Mouse (Mus musculus): Measurements from ENCODE around the gene Noct.
A peak's percentile ranks its signal among the peaks of the same experiment; 100 is the strongest.
"Not testable (repeated sequence)": the region's sequence is repeated elsewhere in the genome, so short reads cannot be mapped to it uniquely, and the experiment has no call there.

Gene Noct

GRCm38 (mm10) chr3:51206521-51206920 lies 17.7 kb upstream of the Noct start:
- no peak for DNase-seq

- DNase-seq: no peak
Measured at GRCm38 (mm10) chr3:51208633-51209032, 15.6 kb upstream of the Noct start.

- DNase-seq: no peak
Measured at GRCm38 (mm10) chr3:51209503-51210314, 14.5 kb upstream of the Noct start.

- DNase-seq: no peak
Measured at GRCm38 (mm10) chr3:51210485-51210884, 13.8 kb upstream of the Noct start.

GRCm38 (mm10) chr3:51213111-51213510 lies 11.1 kb upstream of the Noct start:
- DNase-seq: no peak

GRCm38 (mm10) chr3:51215681-51216080 lies 8.6 kb upstream of the Noct start:
- no peak for DNase-seq

DNA sequence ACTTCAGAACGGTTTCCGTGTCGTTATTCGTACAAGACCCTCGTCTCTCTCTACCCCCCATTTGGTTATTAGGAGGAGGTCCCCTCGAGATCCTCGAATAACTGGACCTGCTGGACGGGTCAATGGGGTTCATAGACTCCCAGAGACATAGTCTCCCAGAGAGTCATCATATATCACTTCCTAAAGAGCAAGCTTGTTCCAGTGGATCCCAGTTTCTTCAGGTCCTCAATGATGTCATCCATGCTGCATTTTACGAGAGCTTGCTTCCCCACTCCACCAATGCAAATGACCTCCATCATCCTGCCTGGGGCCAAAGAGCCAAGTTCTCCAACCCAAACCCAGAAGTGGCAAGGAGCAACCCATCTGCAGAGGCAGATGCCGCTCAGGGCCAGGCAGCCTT lies 7.9 kb upstream of the Noct start:
- DNase-seq: not testable (repeated sequence)

- not testable (repeated sequence) for DNase-seq
Measured at GRCm38 (mm10) chr3:51218385-51218784, 5.9 kb upstream of the Noct start.

GRCm38 (mm10) chr3:51219213-51219612 lies 5.0 kb upstream of the Noct start:
- DNase-seq: no peak

DNA sequence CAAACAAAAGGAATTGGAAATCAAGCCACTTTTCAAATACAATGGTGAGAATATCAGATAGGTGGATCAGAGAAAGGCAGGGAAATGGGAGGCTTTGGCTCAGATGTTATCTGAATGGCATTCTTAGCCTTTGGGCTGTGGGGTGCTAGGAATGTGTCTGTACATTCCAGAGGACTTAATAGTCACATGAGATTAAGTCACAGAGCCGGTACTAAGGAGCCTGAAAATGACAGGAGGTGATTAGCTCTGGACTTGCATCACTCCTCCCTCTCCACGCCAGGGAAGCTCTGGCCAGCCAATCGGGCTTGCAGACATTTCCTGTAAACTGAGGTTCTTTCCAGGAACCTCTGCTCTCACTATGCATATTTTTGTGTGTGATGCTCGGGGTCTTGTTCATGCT lies 3.4 kb upstream of the Noct start:
- DNase-seq: no peak

- no peak for DNase-seq
Measured at GRCm38 (mm10) chr3:51221847-51222246, 2.4 kb upstream of the Noct start.

DNA sequence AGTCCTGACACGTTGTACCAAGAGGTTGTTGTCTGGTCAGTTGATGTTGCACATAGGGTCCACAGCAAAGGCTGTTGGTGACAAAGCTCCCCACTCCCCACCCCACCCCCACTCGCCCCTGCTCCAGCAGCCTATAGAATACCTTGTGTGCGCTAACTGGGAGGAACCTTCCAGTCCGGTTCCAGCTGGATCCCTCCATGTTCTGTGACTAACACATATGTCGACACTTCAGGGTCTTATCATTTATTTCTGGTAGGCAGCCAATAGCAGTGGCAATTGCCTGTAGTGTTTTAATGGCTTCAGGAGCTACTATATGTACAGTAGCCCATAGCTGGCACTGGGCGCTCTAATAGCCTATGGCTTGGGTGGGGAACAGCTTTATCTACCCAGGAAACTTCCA lies 1.9 kb upstream of the Noct start:
- no peak for DNase-seq

GRCm38 (mm10) chr3:51222834-51223460 lies 1.3 kb upstream of the Noct start:
- no peak for DNase-seq

DNA sequence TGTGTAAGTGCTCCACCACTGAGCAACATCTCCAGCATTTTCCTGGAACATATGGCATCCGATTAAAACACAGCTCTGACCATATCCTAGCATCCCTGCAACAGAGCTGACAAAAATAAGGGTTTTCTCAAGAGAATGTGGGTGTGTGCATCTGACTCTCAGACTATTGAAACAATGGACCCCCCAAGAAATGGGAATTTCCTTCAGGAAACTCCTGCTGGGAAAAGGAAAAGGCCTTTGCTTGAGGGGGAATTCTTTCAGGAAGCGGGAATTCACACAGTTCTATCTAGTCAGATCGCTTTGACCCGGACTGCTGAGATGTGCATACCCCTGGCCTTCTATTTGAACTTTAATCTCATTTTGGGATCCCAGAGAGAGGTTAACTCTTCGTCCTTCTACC lies 691 bp upstream of the Noct start:
- no peak for DNase-seq

GRCm38 (mm10) chr3:51225226-51225750 lies 1.0 kb downstream of the Noct start:
- no peak for DNase-seq

- no peak for DNase-seq
Measured at GRCm38 (mm10) chr3:51225979-51226378, 1.7 kb downstream of the Noct start.

DNA sequence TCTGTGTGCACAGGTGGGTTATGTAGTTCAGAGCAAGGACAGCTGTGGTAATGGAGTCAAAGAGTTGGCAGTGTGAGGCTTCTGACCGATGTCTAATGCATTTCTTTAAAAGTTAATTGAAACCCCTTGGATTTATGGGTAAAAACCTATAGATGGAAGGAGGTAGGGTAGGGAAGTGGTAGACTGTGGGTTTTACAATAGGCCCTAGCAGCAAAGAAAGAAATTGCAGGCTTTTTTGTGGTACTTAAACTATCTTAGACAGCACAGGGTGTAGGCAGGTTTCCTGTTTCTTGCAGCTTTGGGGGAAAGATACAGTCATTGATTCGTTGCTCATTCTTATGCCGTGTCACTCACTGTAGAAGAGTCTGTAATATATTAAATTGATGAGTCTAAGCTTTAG lies 2.4 kb downstream of the Noct start:
- DNase-seq: no peak

GRCm38 (mm10) chr3:51228038-51228820 lies 4.0 kb downstream of the Noct start:
- DNase-seq: peak; percentile 57

DNA sequence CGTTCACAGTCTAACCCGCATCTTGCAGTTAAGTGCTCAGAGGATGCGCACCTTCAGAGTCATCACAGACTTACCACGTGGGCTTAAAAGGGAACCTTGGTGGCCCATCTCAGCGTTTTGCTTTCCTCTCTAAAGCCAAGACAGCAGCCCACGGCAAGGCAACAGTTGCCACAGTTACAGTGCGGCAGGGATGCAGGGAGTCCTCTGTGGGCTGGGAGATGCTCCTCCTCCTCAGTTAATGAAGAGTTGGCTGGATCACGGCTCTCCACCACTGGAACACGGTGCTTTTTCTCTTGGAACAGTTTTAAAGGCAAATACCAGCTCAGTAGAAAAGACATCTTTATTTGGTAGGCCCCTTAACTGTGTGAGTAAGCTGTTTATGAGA lies 4.6 kb downstream of the Noct start:
- peak; percentile 72 for DNase-seq

GRCm38 (mm10) chr3:51229226-51229625 lies 5.0 kb downstream of the Noct start:
- DNase-seq: no peak

DNA sequence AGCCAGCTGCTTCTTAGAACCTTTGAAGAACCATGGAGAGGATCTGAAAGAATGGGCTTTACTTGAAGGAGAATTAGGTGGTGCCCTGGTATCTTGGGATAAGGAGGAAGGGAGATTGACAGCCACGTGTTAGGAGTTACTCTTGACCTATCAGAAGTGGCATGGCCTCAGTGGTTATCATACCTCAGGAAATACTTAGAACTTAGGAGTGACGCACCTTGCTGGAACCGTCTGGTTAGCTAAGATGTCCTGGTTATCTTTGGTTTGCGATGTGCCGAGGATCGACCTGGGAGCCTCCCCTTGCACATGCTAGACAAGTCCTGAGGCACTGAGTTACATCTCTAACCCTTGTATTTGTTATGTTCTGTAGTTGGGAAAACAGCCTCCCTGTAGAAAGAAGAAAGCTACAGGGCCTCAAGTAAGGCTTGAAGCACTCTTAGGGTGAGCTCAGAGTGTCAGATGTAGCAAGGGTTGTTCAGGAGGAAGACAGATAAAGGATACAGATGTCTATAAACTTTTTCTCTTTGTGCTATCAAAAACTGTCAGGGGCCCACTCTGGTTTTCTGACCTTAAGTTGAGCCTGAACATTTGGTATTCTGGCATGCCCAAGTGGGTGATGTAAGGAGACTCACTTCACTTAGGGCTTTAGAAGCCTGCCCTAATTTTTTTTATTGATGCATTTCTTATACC lies 6.0 kb downstream of the Noct start:
- DNase-seq: no peak

DNA sequence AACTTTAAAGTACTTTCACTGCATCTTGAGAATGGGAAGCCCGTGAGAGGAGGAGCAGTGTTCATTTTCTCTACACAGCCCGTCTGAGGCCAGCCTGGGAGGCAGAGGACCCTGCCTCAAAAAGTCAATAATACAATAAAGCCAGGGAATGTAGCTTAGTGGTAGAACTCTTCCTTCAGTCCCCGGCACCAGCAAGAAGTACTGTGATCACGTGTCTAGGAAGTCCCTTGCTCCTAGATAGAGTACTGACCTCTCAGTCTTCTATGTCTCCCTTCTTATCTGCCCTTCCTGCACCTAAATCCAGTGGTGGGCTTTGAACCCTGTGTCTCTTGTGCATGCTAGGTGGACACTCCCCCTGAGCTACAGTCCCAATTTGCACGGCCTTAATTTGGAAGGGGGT lies 6.6 kb downstream of the Noct start:
- DNase-seq: no peak

DNA sequence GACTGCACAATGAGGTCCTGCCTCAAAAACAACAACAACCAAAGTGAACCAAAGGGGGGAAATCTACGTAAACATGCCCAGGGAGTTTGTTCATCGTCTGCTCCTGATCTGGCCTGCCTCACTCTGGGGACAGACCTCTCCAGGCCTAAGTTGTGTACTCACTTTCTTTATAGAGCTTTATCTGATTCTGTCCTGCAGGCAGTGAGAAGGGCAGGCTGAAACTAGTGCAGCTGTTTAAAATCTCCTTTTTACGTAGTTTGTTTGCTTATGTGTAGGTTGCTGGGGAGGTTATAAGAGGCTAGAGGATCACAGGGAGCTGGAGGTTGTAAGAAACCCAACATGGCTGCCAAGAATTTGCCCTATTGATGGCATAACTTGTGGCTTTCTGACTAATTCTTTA lies 7.3 kb downstream of the Noct start:
- DNase-seq: no peak

All from heart, adult 11 months (tissue).